In the genomic region with DNA sequence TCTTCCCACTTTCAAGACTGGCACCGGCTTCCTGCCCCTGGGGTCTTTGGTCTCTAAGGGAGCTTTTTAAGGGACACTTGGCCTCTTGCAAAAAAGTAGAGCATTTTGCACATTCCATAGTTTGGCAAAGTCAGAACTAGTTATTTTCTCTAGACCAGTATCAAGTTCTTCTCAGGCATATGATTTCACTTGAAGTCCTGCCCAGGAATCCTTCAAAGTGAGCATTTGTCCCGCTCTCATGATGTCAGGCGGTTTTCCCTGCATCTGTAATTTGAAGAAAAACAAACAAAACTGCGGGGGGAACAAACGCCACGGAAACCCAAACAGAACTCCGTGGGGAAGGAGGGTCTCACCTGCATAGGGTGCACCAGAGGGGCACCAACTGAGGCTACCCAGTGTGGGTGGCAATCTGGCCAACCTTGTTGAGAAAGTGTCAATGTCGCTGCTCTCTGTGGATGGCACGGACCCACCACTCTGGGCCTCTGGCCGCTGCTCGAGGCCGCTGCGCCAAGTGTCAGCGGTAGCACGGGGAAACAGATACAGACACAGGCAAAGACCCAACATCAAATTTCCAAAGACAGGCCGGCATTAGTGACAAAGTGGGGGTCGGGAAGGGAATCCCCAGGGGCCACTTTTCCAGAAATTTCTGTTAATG, we compare ENCODE assay signal across 14 mouse cellular contexts. TPM values are rescaled to one million over a fixed set of nuclear protein-coding genes. Genes with fewer than 3 reads are reported as not detected.
A peak's percentile ranks its signal among the peaks of the same experiment; 100 is the strongest.
DNase-seq lines count a peak whose midpoint lies in the region; ATAC-seq lines count a peak whose summit lies in the region.
"Had no signal": no experiment of that assay in that cellular context is flagged by ENCODE, and none has a peak within 500 bp of the region (broad histone marks: within the 10 kb centered on the region; RNA-seq: fewer than 3 reads in every experiment).

No protein-coding gene starts in this region.

- WGBS in heart, embryonic 12.5 days, result 15% methylated on average over 17 of the region's 17 CpGs
- 2% methylated on average over 17 of the region's 17 CpGs for WGBS in midbrain, embryonic 12.5 days
- 3% methylated on average over 17 of the region's 17 CpGs for WGBS in midbrain, embryonic 15.5 days
- under 1% methylated on average over 17 of the region's 17 CpGs for WGBS in forebrain, embryonic 12.5 days
- under 1% methylated on average over 17 of the region's 17 CpGs for WGBS in neural tube, embryonic 12.5 days

- H3K4me2 ChIP-seq in heart, embryonic 12.5 days, result peak overlapping the region; percentile 42
- peak overlapping the region; percentile 20; the same call in 1 of the 2 replicates for H3K4me2 ChIP-seq in midbrain, embryonic 12.5 days (replicated peaks)
- H3K4me2 ChIP-seq in midbrain, embryonic 15.5 days, result no peak overlapping the region
- no peak overlapping the region; the same call in 1 of the 2 replicates for H3K4me2 ChIP-seq in forebrain, embryonic 12.5 days
- H3K4me2 ChIP-seq in neural tube, embryonic 12.5 days (replicated peaks), result peak overlapping the region; percentile 32
- H3K4me2 ChIP-seq: intestine, embryonic 15.5 days had no signal

- H3K27me3 ChIP-seq in heart, embryonic 12.5 days (replicated peaks), result peaks cover 63% of the 10 kb centered on the region
- peaks cover 85% of the 10 kb centered on the region for H3K27me3 ChIP-seq in midbrain, embryonic 12.5 days
- peaks cover 55% of the 10 kb centered on the region for H3K27me3 ChIP-seq in midbrain, embryonic 15.5 days (replicated peaks)
- peaks cover 86% of the 10 kb centered on the region for H3K27me3 ChIP-seq in forebrain, embryonic 12.5 days
- H3K27me3 ChIP-seq in neural tube, embryonic 12.5 days (replicated peaks), result peaks cover 92% of the 10 kb centered on the region

- peak overlapping the region; percentile 24; the same call in 1 of the 2 replicates for H3K27ac ChIP-seq in heart, embryonic 12.5 days (ENCODE audit: poor library complexity, severe bottlenecking)
- H3K27ac ChIP-seq in midbrain, embryonic 12.5 days (replicated peaks), result no peak overlapping the region
- H3K27ac ChIP-seq in midbrain, embryonic 15.5 days, result no peak overlapping the region
- no peak overlapping the region for H3K27ac ChIP-seq in forebrain, embryonic 12.5 days
- no peak overlapping the region for H3K27ac ChIP-seq in neural tube, embryonic 12.5 days
- H3K27ac ChIP-seq: intestine, embryonic 15.5 days; layer of hippocampus, adult 2 months had no signal

- peak overlapping the region; percentile 21; the same call in 1 of the 2 replicates for H3K9ac ChIP-seq in heart, embryonic 12.5 days
- no peak overlapping the region for H3K9ac ChIP-seq in midbrain, embryonic 12.5 days (replicated peaks)
- H3K9ac ChIP-seq in midbrain, embryonic 15.5 days, result no peak overlapping the region
- no peak overlapping the region for H3K9ac ChIP-seq in forebrain, embryonic 12.5 days
- no peak overlapping the region for H3K9ac ChIP-seq in neural tube, embryonic 12.5 days
- H3K9ac ChIP-seq: intestine, embryonic 15.5 days had no signal

- no peak for ATAC-seq in heart, embryonic 12.5 days (ENCODE audit: insufficient number of reproducible peaks, low FRiP score)
- no peak for ATAC-seq in midbrain, embryonic 12.5 days (ENCODE audit: low FRiP score, low read depth)
- ATAC-seq in midbrain, embryonic 15.5 days (replicated peaks), result no peak; the same call in 1 of the 2 replicates
- ATAC-seq in forebrain, embryonic 12.5 days (ENCODE audit: low FRiP score), result no peak
- ATAC-seq in neural tube, embryonic 12.5 days (ENCODE audit: low FRiP score, low read depth), result no peak
- ATAC-seq in erythroid progenitor cell, adult 5-6 weeks (replicated peaks; ENCODE audit: low FRiP score, poor library complexity, severe bottlenecking), result no peak
- ATAC-seq: CD4-positive, CD25-positive, alpha-beta regulatory T cell, adult 4 months; intestine, embryonic 15.5 days had no signal

- peak overlapping the region; percentile 15 for H3K4me3 ChIP-seq in heart, embryonic 12.5 days
- 0 out of 2 replicates have a peak overlapping the region, but pooled peaks have one; percentile 10 for H3K4me3 ChIP-seq in midbrain, embryonic 12.5 days
- no peak overlapping the region for H3K4me3 ChIP-seq in midbrain, embryonic 15.5 days
- H3K4me3 ChIP-seq in forebrain, embryonic 12.5 days (replicated peaks), result 0 out of 2 replicates have a peak overlapping the region, but pooled peaks have one; percentile 14
- no peak overlapping the region for H3K4me3 ChIP-seq in neural tube, embryonic 12.5 days
- H3K4me3 ChIP-seq: intestine, embryonic 15.5 days; layer of hippocampus, adult 2 months had no signal

- H3K36me3 ChIP-seq in heart, embryonic 12.5 days, result no peaks in the 10 kb centered on the region
- H3K36me3 ChIP-seq in midbrain, embryonic 12.5 days, result no peaks in the 10 kb centered on the region
- no peaks in the 10 kb centered on the region for H3K36me3 ChIP-seq in midbrain, embryonic 15.5 days (replicated peaks)
- no peaks in the 10 kb centered on the region for H3K36me3 ChIP-seq in forebrain, embryonic 12.5 days (replicated peaks)
- H3K36me3 ChIP-seq in neural tube, embryonic 12.5 days, result no peaks in the 10 kb centered on the region
- H3K36me3 ChIP-seq: intestine, embryonic 15.5 days had no signal

- H3K9me3 ChIP-seq in heart, embryonic 12.5 days (replicated peaks), result no peaks in the 10 kb centered on the region
- H3K9me3 ChIP-seq in midbrain, embryonic 12.5 days, result no peaks in the 10 kb centered on the region
- no peaks in the 10 kb centered on the region for H3K9me3 ChIP-seq in midbrain, embryonic 15.5 days
- H3K9me3 ChIP-seq in forebrain, embryonic 12.5 days, result no peaks in the 10 kb centered on the region
- H3K9me3 ChIP-seq in neural tube, embryonic 12.5 days, result no peaks in the 10 kb centered on the region
- H3K9me3 ChIP-seq: intestine, embryonic 15.5 days had no signal

- peaks cover 21% of the 10 kb centered on the region for H3K4me1 ChIP-seq in heart, embryonic 12.5 days (replicated peaks)
- H3K4me1 ChIP-seq in midbrain, embryonic 12.5 days, result peaks cover 28% of the 10 kb centered on the region
- H3K4me1 ChIP-seq in midbrain, embryonic 15.5 days, result peaks cover 24% of the 10 kb centered on the region
- peaks cover 31% of the 10 kb centered on the region for H3K4me1 ChIP-seq in forebrain, embryonic 12.5 days
- peaks cover 22% of the 10 kb centered on the region for H3K4me1 ChIP-seq in neural tube, embryonic 12.5 days

- intact Hi-C loops in heart, postnatal 10 days (cut with DNase I), result no loop called here

- DNase-seq in heart, postnatal 10 days, result no peak
- DNase-seq in left cerebral cortex, adult 11 months (ENCODE audit: low spot score), result no peak
- DNase-seq: adrenal gland, postnatal 36 days had no signal

RNA-seq across cellular contexts. Expression of a gene that starts 4.8 kb away (rescaled TPM):
- 16.1 and 16.6 TPM in 2 replicates for polyA plus RNA-seq in heart, embryonic 12.5 days (2016; fragmentation: Nextera tagmentation; extraction: Ambion mirVana)
- 1 to 10 TPM; 3.6 to 4.5 TPM for total RNA-seq in heart, postnatal 10 days (2021)
- polyA plus RNA-seq in midbrain, embryonic 12.5 days (2016; fragmentation: Nextera tagmentation; extraction: Ambion mirVana), result 11.0 and 12.3 TPM in 2 replicates
- 1.2 and 1.5 TPM in 2 replicates for polyA plus RNA-seq in midbrain, embryonic 15.5 days (2015; fragmentation: Nextera tagmentation; extraction: Ambion mirVana)
- 7.6 and 11.4 TPM in 2 replicates for polyA plus RNA-seq in forebrain, embryonic 12.5 days (2016; fragmentation: Nextera tagmentation; extraction: Ambion mirVana)
- 13.1 and 15.5 TPM in 2 replicates for polyA plus RNA-seq in neural tube, embryonic 12.5 days (2016; fragmentation: Nextera tagmentation; extraction: Ambion mirVana)
- not detected in 2 replicates for total RNA-seq in erythroid progenitor cell, adult 5-6 weeks (2015; ENCODE audit: low replicate concordance)
- not detected in 2 replicates for total RNA-seq in erythroid progenitor cell, adult 5-6 weeks (2017; ENCODE audit: low replicate concordance)
- polyA plus RNA-seq: CD4-positive, CD25-positive, alpha-beta regulatory T cell, adult 4 months had no signal

RNA-seq across cellular contexts. Expression of a gene that starts 34.0 kb away (rescaled TPM):
- not detected in 2 replicates for polyA plus RNA-seq in heart, embryonic 12.5 days (2016; fragmentation: Nextera tagmentation; extraction: Ambion mirVana)
- not detected for total RNA-seq in heart, postnatal 10 days (2021)
- polyA plus RNA-seq in midbrain, embryonic 12.5 days (2016; fragmentation: Nextera tagmentation; extraction: Ambion mirVana), result 1.4 and 4.3 TPM in 2 replicates
- 0.71 and 0.86 TPM in 2 replicates for polyA plus RNA-seq in midbrain, embryonic 15.5 days (2015; fragmentation: Nextera tagmentation; extraction: Ambion mirVana)
- polyA plus RNA-seq in forebrain, embryonic 12.5 days (2016; fragmentation: Nextera tagmentation; extraction: Ambion mirVana), result 0.51 TPM in 1 of 2 replicates, not detected in the other
- polyA plus RNA-seq in neural tube, embryonic 12.5 days (2016; fragmentation: Nextera tagmentation; extraction: Ambion mirVana), result 1.0 and 2.2 TPM in 2 replicates
- total RNA-seq in erythroid progenitor cell, adult 5-6 weeks (2015; ENCODE audit: low replicate concordance), result not detected in 2 replicates
- total RNA-seq in erythroid progenitor cell, adult 5-6 weeks (2017; ENCODE audit: low replicate concordance), result not detected in 2 replicates
- total RNA-seq: adrenal gland, postnatal 36 days; layer of hippocampus, adult 2 months; liver, adult 2 months had no signal
- polyA plus RNA-seq: CD4-positive, CD25-positive, alpha-beta regulatory T cell, adult 4 months; intestine, embryonic 15.5 days; liver, adult 2 months; testis, adult 2 months had no signal

Comparison
In these comparisons a context has a peak if more than half of its experiments do, and no peak if none do; other contexts are left out.
1. H3K4me2 ChIP-seq: peak in heart, embryonic 12.5 days (single experiment), midbrain, embryonic 12.5 days (single experiment) and neural tube, embryonic 12.5 days (single experiment); none in midbrain, embryonic 15.5 days (single experiment) and forebrain, embryonic 12.5 days (single experiment).
2. H3K4me3 ChIP-seq: peak in heart, embryonic 12.5 days (single experiment), midbrain, embryonic 12.5 days (single experiment) and forebrain, embryonic 12.5 days (single experiment); none in midbrain, embryonic 15.5 days (single experiment) and neural tube, embryonic 12.5 days (single experiment).